Mouse (Mus musculus) heart, embryonic 16.5 days (tissue): ENCODE results near the gene Dennd5b. TPM values are rescaled to one million over a fixed set of nuclear protein-coding genes. Genes with fewer than 3 reads are reported as not detected.

Source experiments
- ATAC-seq: fragments of 200-750 bp; cut with Nextera tagmentation; replicated peaks from 2 replicates; pipeline ENCODE4 v1.8.0; 2017; ENCODE audit warnings: moderate number of reproducible peaks; ENCODE audit not compliant: insufficient read depth, low FRiP score; ENCODE audit errors: extremely low read depth
- H3K27ac ChIP-seq: fragments of 300-500 bp; sonication (generic); 2 replicates; pipeline ENCODE4 v1.5.1; 2014; ENCODE audit warnings: mild to moderate bottlenecking, low read length, control low read depth, moderate library complexity
- H3K27me3 ChIP-seq: fragments of 300-500 bp; sonication (generic); 2 replicates; pipeline ENCODE4 v1.6.1; 2014; ENCODE audit warnings: low read length, mixed read lengths; ENCODE audit not compliant: control insufficient read depth, insufficient read depth
- H3K36me3 ChIP-seq: fragments of 300-500 bp; sonication (generic); 2 replicates; pipeline ENCODE4 v1.6.1; 2014; ENCODE audit not compliant: control insufficient read depth, insufficient read depth
- H3K4me1 ChIP-seq: fragments of 300-500 bp; sonication (generic); 2 replicates; pipeline ENCODE4 v1.6.1; 2014; ENCODE audit warnings: low read length, mixed read lengths; ENCODE audit not compliant: control insufficient read depth, insufficient read depth
- H3K4me2 ChIP-seq: fragments of 300-500 bp; sonication (generic); 2 replicates; pipeline ENCODE4 v1.6.1; 2014; ENCODE audit warnings: low read depth, mild to moderate bottlenecking, control low read depth, low read length
- H3K4me3 ChIP-seq: fragments of 300-500 bp; sonication (generic); 2 replicates; pipeline ENCODE4 v1.5.1; 2014; ENCODE audit warnings: mild to moderate bottlenecking, control low read depth, low read length
- H3K9ac ChIP-seq: fragments of 300-500 bp; sonication (generic); 2 replicates; pipeline ENCODE4 v1.6.1; 2014; ENCODE audit warnings: low read length, control low read depth
- H3K9me3 ChIP-seq: fragments of 300-500 bp; sonication (generic); replicated peaks from 2 replicates; pipeline ENCODE4 v1.6.1; 2016; ENCODE audit warnings: low read length; ENCODE audit not compliant: control insufficient read depth
- whole genome bisulfite sequencing: fragments of 180-500 bp; shearing (Covaris S2); extraction: QIAGEN DNeasy Blood & Tissue Kit; methylation state at CpG from one replicate; pipeline ENCODE4 v1.1.7; 2014; 5-methylcytosine and 5-hydroxymethylcytosine counted together
- polyA plus RNA-seq: library from polyadenylated mRNA; unstranded; fragments of >200 nt; fragmentation: Nextera tagmentation; extraction: Ambion mirVana; gene quantifications from 2 replicates; pipeline ENCODE4 v1.2.1, GENCODE M21; 2015

The Dennd5b gene
- 5.0 and 6.1 TPM in 2 replicates for polyA plus RNA-seq

- no peaks in the 10 kb centered on the region for H3K36me3 ChIP-seq
- under 1% methylated on average over 121 of the region's 124 CpGs for WGBS
- no peaks in the 10 kb centered on the region for H3K9me3 ChIP-seq
- peaks cover 3% of the 10 kb centered on the region; the same call in 1 of the 2 replicates for H3K4me1 ChIP-seq
- no peaks in the 10 kb centered on the region for H3K27me3 ChIP-seq
- H3K4me3 ChIP-seq = peak within 1 kb of the TSS; percentile 97
- peak; percentile 96 for ATAC-seq
- H3K27ac ChIP-seq = peak within 1 kb of the TSS; percentile 95
- peak within 1 kb of the TSS; percentile 96 for H3K9ac ChIP-seq
- H3K4me2 ChIP-seq = peak within 1 kb of the TSS; percentile 87
Observed at GRCm38 (mm10) chr6:149101076-149101942, at the start of gene Dennd5b. Gene Dennd5b (minus strand): TSS chr6:149101680.

GRCm38 (mm10) chr6:149148436-149149229 is 47.2 kb upstream of the Dennd5b start:
- Histone ChIP-seq H3K4me1 (no peaks in the 10 kb centered on the region; the same call in 1 of the 2 replicates), H3K36me3 (peaks cover 7% of the 10 kb centered on the region; the same call in 1 of the 2 replicates), H3K9me3 (no peaks in the 10 kb centered on the region), H3K4me2 (no peak overlapping the region), H3K27ac (no peak overlapping the region), H3K9ac (no peak overlapping the region), H3K4me3 (no peak overlapping the region), H3K27me3 (no peaks in the 10 kb centered on the region)
- 74% methylated on average over 7 of the region's 7 CpGs for WGBS
- ATAC-seq = no peak

- no peak overlapping the region for H3K4me2 ChIP-seq
- H3K9ac ChIP-seq = no peak overlapping the region
- no peak overlapping the region for H3K27ac ChIP-seq
- no peaks in the 10 kb centered on the region for H3K9me3 ChIP-seq
- no peak overlapping the region for H3K4me3 ChIP-seq
- H3K36me3 ChIP-seq = peaks cover 7% of the 10 kb centered on the region; the same call in 1 of the 2 replicates
- no peak for ATAC-seq
- no peaks in the 10 kb centered on the region for H3K27me3 ChIP-seq
- WGBS = 93% methylated on average over 1 of the region's 1 CpGs
- H3K4me1 ChIP-seq = peaks cover 7% of the 10 kb centered on the region
Observed at GRCm38 (mm10) chr6:149145143-149145542, 43.7 kb upstream of the Dennd5b start.

GRCm38 (mm10) chr6:149141393-149142173 is 40.1 kb upstream of the Dennd5b start:
- 4% methylated on average over 36 of the region's 36 CpGs for WGBS
- peak overlapping the region; percentile 87 for H3K4me2 ChIP-seq
- peaks cover 7% of the 10 kb centered on the region for H3K4me1 ChIP-seq
- peak overlapping the region; percentile 84 for H3K9ac ChIP-seq
- peak; percentile 91 for ATAC-seq
- peaks cover 7% of the 10 kb centered on the region; the same call in 1 of the 2 replicates for H3K36me3 ChIP-seq
- H3K9me3 ChIP-seq = no peaks in the 10 kb centered on the region
- H3K27ac ChIP-seq = peak overlapping the region; percentile 67
- H3K27me3 ChIP-seq = no peaks in the 10 kb centered on the region
- peak overlapping the region; percentile 78 for H3K4me3 ChIP-seq

GRCm38 (mm10) chr6:149139471-149139870 is 38.0 kb upstream of the Dennd5b start, which contains the start of gene Etfbkmt:
Gene Etfbkmt (plus strand): TSS chr6:149139849.
- Histone ChIP-seq H3K4me3 (no peak within 1 kb of the TSS), H3K9ac (no peak within 1 kb of the TSS), H3K9me3 (no peaks in the 10 kb centered on the region), H3K27ac (no peak within 1 kb of the TSS), H3K27me3 (no peaks in the 10 kb centered on the region), H3K4me2 (no peak within 1 kb of the TSS), H3K4me1 (peaks cover 8% of the 10 kb centered on the region), H3K36me3 (peaks cover 2% of the 10 kb centered on the region; the same call in 1 of the 2 replicates)
- 58% methylated on average over 1 of the region's 1 CpGs for WGBS
- no peak for ATAC-seq

- H3K27me3 ChIP-seq = no peaks in the 10 kb centered on the region
- 76% methylated on average over 3 of the region's 3 CpGs for WGBS
- no peak overlapping the region for H3K4me3 ChIP-seq
- no peaks in the 10 kb centered on the region for H3K9me3 ChIP-seq
- H3K27ac ChIP-seq = no peak overlapping the region
- H3K9ac ChIP-seq = no peak overlapping the region
- H3K36me3 ChIP-seq = no peaks in the 10 kb centered on the region
- no peak overlapping the region for H3K4me2 ChIP-seq
- no peak for ATAC-seq
- peaks cover 11% of the 10 kb centered on the region for H3K4me1 ChIP-seq
Observed at GRCm38 (mm10) chr6:149139011-149139410, 37.5 kb upstream of the Dennd5b start.

GRCm38 (mm10) chr6:149137936-149138335 is 36.5 kb upstream of the Dennd5b start:
- Histone ChIP-seq H3K4me3 (no peak overlapping the region), H3K36me3 (no peaks in the 10 kb centered on the region), H3K4me2 (no peak overlapping the region), H3K27me3 (no peaks in the 10 kb centered on the region), H3K27ac (no peak overlapping the region), H3K9ac (no peak overlapping the region), H3K4me1 (peaks cover 11% of the 10 kb centered on the region), H3K9me3 (no peaks in the 10 kb centered on the region)
- ATAC-seq = no peak
- WGBS = 63% methylated on average over 2 of the region's 2 CpGs

- no peak overlapping the region for H3K4me3 ChIP-seq
- H3K27ac ChIP-seq = no peak overlapping the region
- 51% methylated on average over 6 of the region's 6 CpGs for WGBS
- H3K27me3 ChIP-seq = no peaks in the 10 kb centered on the region
- H3K4me2 ChIP-seq = no peak overlapping the region
- no peaks in the 10 kb centered on the region for H3K36me3 ChIP-seq
- H3K9ac ChIP-seq = no peak overlapping the region
- H3K4me1 ChIP-seq = peaks cover 4% of the 10 kb centered on the region; the same call in 1 of the 2 replicates
- no peaks in the 10 kb centered on the region for H3K9me3 ChIP-seq
- no peak for ATAC-seq
Observed at GRCm38 (mm10) chr6:149135631-149136030, 34.2 kb upstream of the Dennd5b start.
